Mouse (Mus musculus) midbrain, embryonic 16.5 days (tissue): ENCODE data around the gene Bivm. TPM values are rescaled to one million over a fixed set of nuclear protein-coding genes. Genes with fewer than 3 reads are reported as not detected.

Source experiments
- ATAC-seq: fragments of 200-750 bp; cut with Nextera tagmentation; 2 replicates; pipeline ENCODE4 v1.8.0; 2017; ENCODE audit warnings: moderate TSS enrichment
- H3K27ac ChIP-seq: fragments of 300-500 bp; sonication (generic); 2 replicates; pipeline ENCODE4 v1.5.1; 2014; ENCODE audit warnings: mild to moderate bottlenecking, low read length, mixed read lengths
- H3K27me3 ChIP-seq: fragments of 300-500 bp; sonication (generic); 2 replicates; pipeline ENCODE4 v1.6.1; 2014; ENCODE audit warnings: low read depth, low read length, mixed read lengths; ENCODE audit not compliant: control insufficient read depth, insufficient read depth
- H3K36me3 ChIP-seq: fragments of 300-500 bp; sonication (generic); 2 replicates; pipeline ENCODE4 v1.6.1; 2014; ENCODE audit warnings: mild to moderate bottlenecking, low read length, moderate library complexity, mixed read lengths; ENCODE audit not compliant: control insufficient read depth, insufficient read depth
- H3K4me1 ChIP-seq: fragments of 300-500 bp; sonication (generic); 2 replicates; pipeline ENCODE4 v1.6.1; 2014; ENCODE audit warnings: mild to moderate bottlenecking, low read length, mixed read lengths; ENCODE audit not compliant: control insufficient read depth, insufficient read depth
- H3K4me2 ChIP-seq: fragments of 300-500 bp; sonication (generic); 2 replicates; pipeline ENCODE4 v1.6.1; 2014; ENCODE audit warnings: mild to moderate bottlenecking, low read length, mixed read lengths
- H3K4me3 ChIP-seq: fragments of 300-500 bp; sonication (generic); 2 replicates; pipeline ENCODE4 v1.5.1; 2014; ENCODE audit warnings: low read depth, mild to moderate bottlenecking, low read length, moderate library complexity, mixed read lengths
- H3K9ac ChIP-seq: fragments of 300-500 bp; sonication (generic); 2 replicates; pipeline ENCODE4 v1.6.1; 2014; ENCODE audit warnings: low read depth, low read length, mixed read lengths
- H3K9me3 ChIP-seq: fragments of 300-500 bp; sonication (generic); replicated peaks from 2 replicates; pipeline ENCODE4 v1.6.1; 2014; ENCODE audit warnings: mild to moderate bottlenecking, low read length, mixed read lengths; ENCODE audit not compliant: control insufficient read depth, poor library complexity, severe bottlenecking
- WGBS: fragments of 180-500 bp; shearing (Covaris S2); extraction: QIAGEN DNeasy Blood & Tissue Kit; methylation state at CpG from one replicate; pipeline ENCODE4 v1.1.7; 2014; 5-methylcytosine and 5-hydroxymethylcytosine counted together
- polyA plus RNA-seq: library from polyadenylated mRNA; unstranded; fragments of >200 nt; fragmentation: Nextera tagmentation; extraction: Ambion mirVana; gene quantifications from 2 replicates; pipeline ENCODE4 v1.2.1, GENCODE M21; 2015

Gene Bivm
- polyA plus RNA-seq, 1 experiment from 2014 or later: 31.4 TPM

DNA sequence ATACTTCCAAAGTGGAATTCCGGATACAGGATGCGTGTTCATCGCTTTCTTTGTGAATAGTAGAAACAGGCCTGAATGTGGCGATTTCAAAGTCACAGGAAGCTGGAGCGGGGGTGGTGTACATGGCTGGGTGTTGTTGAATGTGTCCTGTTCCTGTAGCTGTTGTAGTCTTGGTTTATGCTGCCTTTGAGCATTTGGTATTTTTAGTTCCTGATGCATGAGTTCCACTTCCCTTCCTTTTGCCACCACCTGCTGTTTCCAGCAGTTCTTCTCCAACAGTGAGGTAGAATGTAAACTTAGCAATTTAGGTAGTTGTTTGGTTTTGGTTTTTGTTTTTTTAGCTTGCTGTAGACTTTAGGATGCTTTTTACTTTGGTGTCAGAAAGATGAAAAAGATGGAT lies 43.6 kb downstream of the Bivm start:
- peaks cover 66% of the 10 kb centered on the region for H3K36me3 ChIP-seq
- H3K4me3 ChIP-seq: no peak overlapping the region
- no peak overlapping the region for H3K27ac ChIP-seq
- no peaks in the 10 kb centered on the region for H3K4me1 ChIP-seq
- no peaks in the 10 kb centered on the region for H3K9me3 ChIP-seq
- H3K9ac ChIP-seq: no peak overlapping the region
- no peaks in the 10 kb centered on the region for H3K27me3 ChIP-seq
- no peak for ATAC-seq
- H3K4me2 ChIP-seq: no peak overlapping the region
- WGBS: 96% methylated on average over 5 of the region's 5 CpGs

DNA sequence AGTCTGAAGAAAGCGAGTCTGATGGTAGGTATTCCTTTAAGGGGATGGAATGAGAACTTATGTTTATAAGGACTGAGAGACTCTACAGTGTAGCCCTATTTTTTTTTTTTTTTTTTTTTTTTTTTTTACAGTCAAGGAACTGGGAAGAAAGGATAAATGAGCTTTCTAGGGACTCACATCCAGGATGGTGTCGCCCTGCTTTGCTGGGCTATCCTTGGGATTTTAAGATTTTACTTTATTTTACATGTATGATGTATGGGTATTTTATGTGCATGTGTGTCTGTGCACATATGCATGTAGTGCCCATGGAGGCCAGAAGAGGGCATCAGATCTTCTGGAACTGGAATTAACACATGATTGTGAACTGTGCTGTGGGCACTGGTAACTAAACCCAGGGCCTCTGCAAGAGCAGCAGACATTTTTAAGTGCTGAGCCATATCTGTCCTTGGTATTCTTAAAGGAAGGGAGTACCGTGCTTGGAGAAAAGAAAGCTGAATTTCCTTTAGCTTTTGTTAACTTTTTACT lies 49.2 kb downstream of the Bivm start:
- H3K9me3 ChIP-seq: no peaks in the 10 kb centered on the region; the same call in 1 of the 2 replicates
- no peak overlapping the region for H3K9ac ChIP-seq
- 96% methylated on average over 3 of the region's 3 CpGs for WGBS
- H3K36me3 ChIP-seq: peaks cover 52% of the 10 kb centered on the region
- no peak overlapping the region for H3K4me3 ChIP-seq
- no peaks in the 10 kb centered on the region for H3K27me3 ChIP-seq
- H3K27ac ChIP-seq: no peak overlapping the region
- H3K4me2 ChIP-seq: no peak overlapping the region
- no peak for ATAC-seq
- no peaks in the 10 kb centered on the region for H3K4me1 ChIP-seq

DNA sequence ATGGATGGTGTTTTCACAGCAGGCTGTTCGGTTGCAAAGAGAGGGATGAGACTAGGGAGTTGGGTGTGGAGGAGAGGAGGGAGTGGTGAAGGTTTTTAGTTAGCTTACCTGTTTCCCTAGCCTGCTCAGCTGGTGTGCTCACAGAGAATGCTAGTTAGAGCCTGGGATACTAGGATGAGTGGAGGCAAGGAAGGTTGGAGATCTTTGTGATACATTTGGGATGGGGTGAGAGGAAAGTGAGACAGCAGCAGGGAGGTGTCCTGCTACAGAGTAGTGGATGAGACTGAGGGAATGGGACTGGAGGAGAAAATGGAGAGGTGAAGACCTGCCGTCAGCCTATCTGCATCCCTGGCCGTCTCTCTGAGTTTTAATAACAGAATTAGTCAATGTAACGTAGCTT lies 53.9 kb downstream of the Bivm start:
- peaks cover 47% of the 10 kb centered on the region for H3K36me3 ChIP-seq
- no peak overlapping the region for H3K4me3 ChIP-seq
- H3K9ac ChIP-seq: no peak overlapping the region
- WGBS: 97% methylated on average over 4 of the region's 4 CpGs
- ATAC-seq: no peak
- H3K27ac ChIP-seq: no peak overlapping the region
- H3K4me2 ChIP-seq: no peak overlapping the region
- no peaks in the 10 kb centered on the region for H3K27me3 ChIP-seq
- H3K4me1 ChIP-seq: no peaks in the 10 kb centered on the region
- no peaks in the 10 kb centered on the region; the same call in 1 of the 2 replicates for H3K9me3 ChIP-seq

DNA sequence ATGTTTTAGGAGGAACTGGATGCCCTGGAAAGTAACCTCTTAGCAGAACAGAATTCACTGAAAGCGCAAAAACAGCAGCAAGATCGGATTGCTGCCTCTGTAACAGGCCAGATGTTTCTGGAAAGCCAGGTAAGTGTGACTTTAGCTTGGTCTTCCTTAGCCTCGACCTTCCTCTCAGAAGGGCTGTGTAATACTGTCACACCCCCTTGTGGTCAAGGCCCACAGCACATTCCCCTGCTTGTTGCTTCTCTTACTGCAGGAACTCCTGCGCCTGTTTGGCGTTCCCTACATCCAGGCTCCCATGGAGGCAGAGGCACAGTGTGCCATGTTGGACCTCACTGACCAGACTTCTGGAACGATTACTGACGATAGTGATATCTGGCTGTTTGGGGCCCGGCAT lies 55.1 kb downstream of the Bivm start:
- no peaks in the 10 kb centered on the region for H3K27me3 ChIP-seq
- H3K27ac ChIP-seq: no peak overlapping the region
- H3K36me3 ChIP-seq: peaks cover 46% of the 10 kb centered on the region
- no peak overlapping the region for H3K4me3 ChIP-seq
- H3K9ac ChIP-seq: no peak overlapping the region
- no peaks in the 10 kb centered on the region for H3K4me1 ChIP-seq
- no peak overlapping the region for H3K4me2 ChIP-seq
- ATAC-seq: no peak
- 92% methylated on average over 8 of the region's 8 CpGs for WGBS
- H3K9me3 ChIP-seq: no peaks in the 10 kb centered on the region; the same call in 1 of the 2 replicates

DNA sequence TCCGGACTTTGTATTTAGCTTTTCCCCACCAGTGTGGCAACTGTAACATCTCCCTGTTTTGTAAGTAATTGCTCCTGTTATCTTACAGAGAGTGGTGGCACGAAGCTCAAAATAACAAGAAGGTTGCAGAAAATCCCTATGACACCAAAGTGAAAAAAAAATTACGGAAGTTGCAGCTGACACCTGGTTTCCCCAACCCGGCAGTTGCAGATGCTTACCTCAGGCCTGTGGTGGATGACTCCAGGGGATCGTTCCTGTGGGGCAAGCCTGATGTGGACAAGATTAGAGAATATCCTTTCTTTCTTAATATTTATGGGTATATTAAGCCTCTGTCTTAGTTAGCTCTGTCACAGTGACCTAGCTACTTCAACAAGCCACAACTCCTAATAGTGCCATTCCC lies 59.3 kb downstream of the Bivm start:
- WGBS: 94% methylated on average over 5 of the region's 5 CpGs

DNA sequence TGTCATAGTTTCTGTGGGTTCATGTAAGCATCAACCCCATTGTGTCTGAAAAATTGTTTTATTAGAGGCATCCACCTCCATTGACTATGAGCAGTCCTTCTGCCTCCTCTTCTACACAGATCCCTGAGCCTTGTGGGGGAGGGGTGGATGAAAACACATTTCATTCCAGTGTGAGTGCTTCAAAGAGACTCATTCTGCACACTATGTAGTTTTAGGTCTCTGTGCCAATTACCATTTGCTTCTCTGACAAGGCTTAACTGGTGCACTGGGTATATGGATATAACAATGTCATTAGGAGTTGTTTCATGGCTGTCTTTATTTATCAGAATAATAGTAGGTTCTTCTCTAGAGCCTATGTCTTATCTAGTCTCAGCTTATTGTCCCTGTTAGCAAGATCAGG lies 67.6 kb downstream of the Bivm start:
- H3K36me3 ChIP-seq: peaks cover 9% of the 10 kb centered on the region; the same call in 1 of the 2 replicates
- ATAC-seq: no peak

More for the DNA sequence above, 59.3 kb downstream of the Bivm start:
- no peak overlapping the region for H3K9ac ChIP-seq
- peaks cover 40% of the 10 kb centered on the region for H3K36me3 ChIP-seq
- H3K9me3 ChIP-seq: no peaks in the 10 kb centered on the region
- no peak overlapping the region for H3K4me3 ChIP-seq
- no peaks in the 10 kb centered on the region for H3K27me3 ChIP-seq
- H3K4me1 ChIP-seq: no peaks in the 10 kb centered on the region
- no peak overlapping the region for H3K27ac ChIP-seq
- ATAC-seq: no peak
- no peak overlapping the region for H3K4me2 ChIP-seq

More for the DNA sequence above, 67.6 kb downstream of the Bivm start:
- H3K27me3 ChIP-seq: no peaks in the 10 kb centered on the region
- H3K4me1 ChIP-seq: no peaks in the 10 kb centered on the region
- no peak overlapping the region for H3K9ac ChIP-seq
- H3K4me3 ChIP-seq: no peak overlapping the region
- H3K4me2 ChIP-seq: no peak overlapping the region
- no peak overlapping the region for H3K27ac ChIP-seq
- H3K9me3 ChIP-seq: no peaks in the 10 kb centered on the region

Other genes with a start within 250 kb of the Bivm start
- 58.2 and 59.0 TPM in 2 replicates for gene Tpp2, start 185.3 kb upstream of the Bivm start, polyA plus RNA-seq
- 3.0 and 3.2 TPM in 2 replicates for gene Mettl21c, start 98.9 kb upstream of the Bivm start, polyA plus RNA-seq
- 0.04 TPM in 1 of 2 replicates, not detected in the other for gene Gm8251, start 57.0 kb upstream of the Bivm start, polyA plus RNA-seq
- 39.7 and 43.5 TPM in 2 replicates for gene Tex30, start 16.5 kb upstream of the Bivm start, polyA plus RNA-seq
- gene Kdelc1, start 149 bp upstream of the Bivm start, polyA plus RNA-seq: 26.0 and 26.6 TPM in 2 replicates
- gene Ercc5, start 28.8 kb downstream of the Bivm start, polyA plus RNA-seq: 28.6 and 33.2 TPM in 2 replicates
- not detected in 2 replicates for gene Mettl21e, start 100.0 kb downstream of the Bivm start, polyA plus RNA-seq